Comparison of ENCODE assay signal across 21 mouse cellular contexts in genomic region chr4:44241638-44242037, GRCm38 (mm10). TPM values are rescaled to one million over a fixed set of nuclear protein-coding genes. Genes with fewer than 3 reads are reported as not detected.
DNase-seq lines count a peak whose midpoint lies in the region; ATAC-seq lines count a peak whose summit lies in the region.
"Had no signal": no experiment of that assay in that cellular context is flagged by ENCODE, and none has a peak within 500 bp of the region (broad histone marks: within the 10 kb centered on the region; RNA-seq: fewer than 3 reads in every experiment).

No protein-coding gene starts in this region.

- H3K4me2 ChIP-seq in embryonic facial prominence, embryonic 14.5 days (ENCODE audit: low read depth, low read length), result no peak overlapping the region
- H3K4me2 ChIP-seq: embryonic facial prominence, embryonic 13.5 days; forebrain, embryonic 15.5 days; hindbrain, embryonic 13.5 days had no signal

- peak; percentile 36 for DNase-seq in adrenal gland, postnatal 10 days
- DNase-seq in adrenal gland, postnatal 4 days (ENCODE audit: low spot score in 2 of 2), result no peak
- DNase-seq in embryonic facial prominence, embryonic 14.5 days (ENCODE audit: low spot score), result peak; percentile 34
- DNase-seq in embryonic facial prominence, embryonic 10.5 days (ENCODE audit: low spot score), result no peak
- DNase-seq in 3134 (ENCODE audit: extremely low read depth, insufficient read length, low spot score), result peak; percentile 67
- peak; percentile 86 for DNase-seq in NIH3T3 (ENCODE audit: low read depth)
- DNase-seq in ovary, postnatal 14 days (ENCODE audit: low spot score), result no peak
- DNase-seq: cerebellum, adult 11 months; cerebellum, adult 9-10 months; embryo, embryonic 11 days; gastrocnemius, postnatal 36 days; heart, adult 11 months; kidney, adult 11 months had no signal

- no peaks in the 10 kb centered on the region; the same call in 1 of the 2 replicates for H3K4me1 ChIP-seq in embryonic facial prominence, embryonic 14.5 days (ENCODE audit: control insufficient read depth, insufficient read depth, low read length)
- H3K4me1 ChIP-seq in embryonic facial prominence, embryonic 10.5 days, result no peaks in the 10 kb centered on the region
- H3K4me1 ChIP-seq: embryonic facial prominence, embryonic 13.5 days; forebrain, embryonic 10.5 days; forebrain, embryonic 15.5 days; heart, embryonic 10.5 days had no signal

- no peaks in the 10 kb centered on the region for H3K36me3 ChIP-seq in embryonic facial prominence, embryonic 14.5 days (ENCODE audit: control insufficient read depth, insufficient read depth, low read length)
- no peaks in the 10 kb centered on the region for H3K36me3 ChIP-seq in embryonic facial prominence, embryonic 10.5 days (replicated peaks)
- H3K36me3 ChIP-seq: embryonic facial prominence, embryonic 13.5 days; forebrain, embryonic 10.5 days; forebrain, embryonic 15.5 days; heart, embryonic 10.5 days; hindbrain, embryonic 13.5 days had no signal

- H3K4me3 ChIP-seq in embryonic facial prominence, embryonic 14.5 days (ENCODE audit: low read depth, low read length), result no peak overlapping the region
- H3K4me3 ChIP-seq in embryonic facial prominence, embryonic 10.5 days, result no peak overlapping the region
- H3K4me3 ChIP-seq: embryonic facial prominence, embryonic 13.5 days; forebrain, embryonic 10.5 days; forebrain, embryonic 15.5 days; heart, embryonic 10.5 days; hindbrain, embryonic 13.5 days had no signal

- no peak for ATAC-seq in embryonic facial prominence, embryonic 14.5 days (ENCODE audit: low read depth)
- ATAC-seq in megakaryocyte, adult 5-6 weeks (ENCODE audit: poor library complexity, severe bottlenecking), result no peak
- ATAC-seq: forebrain, embryonic 15.5 days; hindbrain, postnatal 0 days had no signal

- 55% methylated on average over 4 of the region's 4 CpGs for WGBS in embryonic facial prominence, embryonic 14.5 days
- WGBS in embryonic facial prominence, embryonic 10.5 days, result 83% methylated on average over 4 of the region's 4 CpGs

- no peaks in the 10 kb centered on the region for H3K9me3 ChIP-seq in embryonic facial prominence, embryonic 14.5 days (ENCODE audit: control insufficient read depth, low read length)
- H3K9me3 ChIP-seq in embryonic facial prominence, embryonic 10.5 days, result no peaks in the 10 kb centered on the region
- H3K9me3 ChIP-seq: embryonic facial prominence, embryonic 13.5 days; forebrain, embryonic 10.5 days; forebrain, embryonic 15.5 days; heart, embryonic 10.5 days; hindbrain, embryonic 13.5 days had no signal

- no peak overlapping the region for H3K27ac ChIP-seq in embryonic facial prominence, embryonic 14.5 days (replicated peaks; ENCODE audit: low read depth, low read length)
- no peak overlapping the region for H3K27ac ChIP-seq in embryonic facial prominence, embryonic 10.5 days (replicated peaks)
- H3K27ac ChIP-seq: embryonic facial prominence, embryonic 13.5 days; forebrain, embryonic 10.5 days; forebrain, embryonic 15.5 days; heart, embryonic 10.5 days; hindbrain, embryonic 13.5 days; hindbrain, postnatal 0 days had no signal

- H3K27me3 ChIP-seq in embryonic facial prominence, embryonic 14.5 days (replicated peaks; ENCODE audit: control insufficient read depth, insufficient read depth, low read length), result no peaks in the 10 kb centered on the region
- H3K27me3 ChIP-seq in embryonic facial prominence, embryonic 10.5 days (replicated peaks; ENCODE audit: low read depth, poor library complexity, severe bottlenecking), result no peaks in the 10 kb centered on the region
- H3K27me3 ChIP-seq: embryonic facial prominence, embryonic 13.5 days; forebrain, embryonic 15.5 days; hindbrain, embryonic 13.5 days had no signal

- no peak overlapping the region for H3K9ac ChIP-seq in embryonic facial prominence, embryonic 14.5 days (ENCODE audit: low read depth, low read length)
- H3K9ac ChIP-seq: embryonic facial prominence, embryonic 13.5 days; forebrain, embryonic 15.5 days; hindbrain, embryonic 13.5 days had no signal

RNA-seq across cellular contexts. Expression of gene Rnf38, which starts 8.0 kb away (rescaled TPM):
- 10 to 100 TPM; 33.0 to 49.2 TPM for total RNA-seq in adrenal gland, postnatal 10 days (2021)
- 10 to 100 TPM; 61.0 to 65.1 TPM for total RNA-seq in adrenal gland, postnatal 4 days (2021)
- polyA plus RNA-seq in embryonic facial prominence, embryonic 14.5 days (2014; fragmentation: Nextera tagmentation; extraction: Ambion mirVana), result 22.5 and 24.3 TPM in 2 replicates
- 34.1 and 34.8 TPM in 2 replicates for polyA plus RNA-seq in embryonic facial prominence, embryonic 10.5 days (2016; fragmentation: Nextera tagmentation; extraction: Ambion mirVana)
- 166 and 192 TPM in 2 replicates for total RNA-seq in megakaryocyte, adult 5-6 weeks (2015)
- 58.9 and 66.4 TPM in 2 replicates for total RNA-seq in megakaryocyte, adult 5-6 weeks (2017)

RNA-seq across cellular contexts. Expression of gene Melk, which starts 59.0 kb away (rescaled TPM):
- 1 to 10 TPM; 6.6 to 6.9 TPM for total RNA-seq in adrenal gland, postnatal 10 days (2021)
- total RNA-seq in adrenal gland, postnatal 4 days (2021), result 10 to 100 TPM in 1 of 2 experiments, 1 to 10 TPM in 1; 8.7 to 11.3 TPM
- polyA plus RNA-seq in embryonic facial prominence, embryonic 14.5 days (2014; fragmentation: Nextera tagmentation; extraction: Ambion mirVana), result 30.5 and 37.9 TPM in 2 replicates
- polyA plus RNA-seq in embryonic facial prominence, embryonic 10.5 days (2016; fragmentation: Nextera tagmentation; extraction: Ambion mirVana), result 66.7 and 73.3 TPM in 2 replicates
- total RNA-seq in megakaryocyte, adult 5-6 weeks (2015), result 32.7 and 36.8 TPM in 2 replicates
- total RNA-seq in megakaryocyte, adult 5-6 weeks (2017), result 35.0 and 39.8 TPM in 2 replicates
- total RNA-seq: gastrocnemius, adult 8-10 months had no signal

Comparison
In these comparisons a context has a peak if more than half of its experiments do, and no peak if none do; other contexts are left out.
1. DNase-seq: peak in adrenal gland, postnatal 10 days (single experiment), embryonic facial prominence, embryonic 14.5 days (single experiment), 3134 (single experiment) and NIH3T3 (single experiment); none in adrenal gland, postnatal 4 days (0 of 2), embryonic facial prominence, embryonic 10.5 days (single experiment) and ovary, postnatal 14 days (single experiment).